Mouse (Mus musculus): ENCODE results near the gene Slc26a11.

- TF ChIP-seq CTCF (IDR thresholded peaks at IDR 0.05; ENCODE audit: extremely low read depth, insufficient read depth, insufficient read length, insufficient replicate concordance) (peak; percentile 62; the same call in 1 of the 2 replicates), POLR2A (IDR thresholded peaks at IDR 0.05; ENCODE audit: low read depth, low read length) (no peak)
Measured at GRCm38 (mm10) chr11:119339637-119340036, 15.7 kb upstream of the Slc26a11 start.

Data from spleen, adult 2 months (tissue).